Mouse (Mus musculus) right cerebral cortex, postnatal 14 days (tissue): ENCODE results near the gene Olfr926.
"Not testable (repeated sequence)": the region's sequence is repeated elsewhere in the genome, so short reads cannot be mapped to it uniquely, and the experiment has no call there.

Experiments used
- DNase-seq: peaks from one replicate; pipeline ENCODE4 v3.0.0; 2022

Olfr926 gene

DNA sequence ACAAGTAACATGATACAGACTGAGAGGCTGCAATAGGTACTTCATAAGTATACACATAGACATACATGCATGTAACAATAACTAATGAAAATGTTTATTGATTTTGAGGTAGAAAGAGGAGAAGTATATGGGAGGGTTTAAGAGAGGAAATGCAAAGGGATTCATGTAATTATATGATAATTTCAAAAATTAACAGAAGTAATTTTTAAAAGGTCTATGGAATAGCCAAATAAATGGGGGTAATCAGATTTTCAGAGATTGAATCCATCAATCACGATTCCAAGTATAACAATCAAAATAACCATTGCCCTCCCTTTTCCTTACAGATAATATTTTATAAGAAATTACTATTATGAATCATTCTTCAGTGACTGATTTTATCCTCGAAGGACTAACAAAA is at the start of gene Olfr926:
Gene Olfr926 (plus strand): TSS at position 301 of the 400 bp plus-strand sequence.
- no peak for DNase-seq

DNA sequence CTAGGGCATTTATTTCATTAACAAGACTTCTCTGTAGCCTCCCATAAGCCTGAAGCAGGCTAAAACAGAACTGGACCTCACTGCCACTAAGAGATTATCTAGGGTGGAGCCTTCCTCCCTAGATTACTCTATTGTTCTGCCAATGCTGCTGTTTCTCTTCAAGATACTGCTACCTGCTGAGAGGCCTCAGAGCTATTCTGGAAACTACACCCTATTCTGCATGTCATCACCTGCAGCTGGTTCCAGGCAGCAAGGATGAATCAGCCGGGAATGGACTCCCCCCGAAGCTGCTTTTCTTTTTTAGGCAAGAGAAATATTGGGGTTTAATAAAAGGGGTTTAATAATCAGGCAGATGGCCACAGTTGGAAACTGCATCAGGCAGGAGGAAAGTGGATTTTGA is 43.9 kb upstream of the Olfr926 start:
- DNase-seq, result no peak

DNA sequence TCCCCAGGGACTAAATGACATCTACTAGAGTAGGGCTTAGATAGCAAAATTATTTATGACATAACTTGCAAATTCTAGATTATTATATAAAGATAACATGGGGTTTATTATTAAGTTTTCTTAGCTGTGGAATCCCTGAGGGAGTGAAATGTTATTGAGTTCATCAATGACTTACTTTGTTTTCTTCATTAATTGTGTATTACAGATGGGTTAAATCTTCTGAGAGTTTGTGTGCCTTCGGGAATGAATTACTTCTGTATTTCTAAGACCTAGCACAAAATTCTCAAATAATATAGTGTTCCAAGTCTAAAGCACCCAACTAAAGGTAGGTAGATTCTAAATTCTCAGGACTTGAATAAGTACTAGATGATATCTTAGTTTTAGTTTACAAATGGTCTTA is 32.8 kb upstream of the Olfr926 start, which contains the start of gene Olfr924:
Gene Olfr924 (plus strand): TSS at position 301 of the 400 bp plus-strand sequence.
- no peak for DNase-seq

DNA sequence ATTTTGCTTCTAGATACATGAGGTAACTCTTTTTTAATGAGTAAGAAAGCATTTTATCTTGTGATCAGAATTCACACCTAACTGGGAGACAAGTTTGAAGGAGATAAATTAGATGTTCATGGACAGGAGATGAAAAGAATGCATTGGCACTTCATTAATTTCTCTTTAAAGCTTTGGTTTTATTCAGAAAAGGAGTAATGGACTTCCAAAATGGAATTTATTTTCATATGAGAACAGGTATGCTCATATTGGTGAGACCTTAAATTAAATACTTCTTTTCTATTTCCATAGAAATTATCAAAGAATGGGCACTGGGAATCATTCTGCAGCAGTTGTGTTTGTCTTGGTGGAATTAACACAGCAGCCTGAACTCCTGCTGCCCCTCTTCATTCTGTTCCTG is 22.2 kb upstream of the Olfr926 start, which contains the start of gene Olfr26:
Gene Olfr26 (plus strand): TSS at position 301 of the 400 bp plus-strand sequence.
- no peak for DNase-seq

DNA sequence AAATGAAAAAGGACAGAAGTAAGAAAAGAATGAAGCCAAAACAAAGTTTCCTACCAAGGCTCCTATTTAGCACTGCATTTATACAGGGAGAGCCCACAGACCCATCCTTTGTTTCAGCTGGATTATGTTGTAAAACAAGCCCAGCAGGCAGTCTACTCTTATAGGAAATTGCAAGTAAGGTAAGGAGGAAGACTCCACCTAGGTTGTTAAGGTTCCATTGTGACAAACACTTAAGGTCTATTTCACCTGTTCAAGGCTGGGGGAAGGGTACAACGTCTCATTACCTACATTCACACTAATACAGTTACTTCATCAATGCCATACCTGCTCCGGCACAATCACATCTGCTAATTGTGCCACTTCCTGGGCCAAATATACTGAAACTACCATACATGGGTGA is 2.0 kb upstream of the Olfr926 start:
- DNase-seq, result not testable (repeated sequence)
